Mouse (Mus musculus) embryo, embryonic 11 days (tissue): ENCODE data around the gene Acadvl.
A peak's percentile ranks its signal among the peaks of the same experiment; 100 is the strongest.

Experiments used
- DNase-seq: peaks from one replicate; pipeline ENCODE4 v3.0.0-alpha.2; 2015

Gene Acadvl

DNA sequence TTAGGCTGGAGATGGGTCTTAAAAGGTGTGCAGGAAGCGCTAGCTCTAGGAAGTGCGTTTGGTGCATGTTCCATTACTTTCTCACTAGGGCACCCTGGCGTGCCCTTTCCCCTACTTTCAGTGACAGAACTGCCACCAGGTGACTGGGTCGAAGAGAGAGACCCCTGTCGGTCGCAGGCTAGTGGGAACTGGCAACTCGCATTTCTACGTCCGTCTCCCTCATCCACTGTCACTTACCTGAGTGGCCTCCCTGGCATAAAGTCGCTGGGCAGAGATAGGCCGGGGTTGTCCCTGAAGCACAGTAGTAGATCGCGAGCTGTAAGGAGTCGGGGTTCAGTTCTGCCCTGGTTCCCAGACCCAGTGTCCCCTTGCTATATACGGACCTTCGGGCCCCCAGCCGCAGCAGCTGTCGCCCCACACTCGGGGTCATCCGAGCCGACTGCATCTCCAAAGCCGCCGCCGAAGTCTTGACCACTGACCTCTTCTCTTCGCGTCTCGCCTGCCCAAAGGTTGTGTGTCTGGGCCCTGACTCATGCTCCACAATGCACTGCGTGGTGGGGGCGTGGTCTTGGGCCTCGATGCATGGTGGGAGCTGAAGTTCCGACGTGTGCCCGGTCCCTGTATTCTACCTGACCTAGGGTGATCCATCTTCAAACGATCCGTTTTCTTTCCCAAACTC, at the start of gene Acadvl:
Gene Acadvl (minus strand): TSS at position 532 of the 679 bp plus-strand sequence.
- DNase-seq: peak; percentile 94

DNA sequence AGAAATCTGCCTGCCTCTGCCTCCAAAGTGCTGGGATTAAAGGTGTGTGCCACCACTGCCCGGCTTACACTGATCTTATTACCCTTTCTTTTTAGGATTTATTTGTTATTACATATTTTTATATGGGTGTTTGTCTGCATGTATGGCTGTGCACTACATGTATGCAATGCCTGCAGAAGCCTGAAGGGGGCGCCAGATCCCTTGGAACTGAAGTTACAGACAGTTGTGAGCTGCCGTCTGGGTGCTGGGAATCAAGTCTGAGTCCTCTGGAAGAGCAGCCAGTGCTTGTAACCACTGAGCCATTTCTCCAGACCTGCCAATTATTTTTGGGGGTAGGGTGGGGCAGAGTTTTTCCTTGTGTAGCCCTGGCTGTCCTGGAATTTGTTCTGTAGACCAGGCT, 47.8 kb upstream of the Acadvl start:
- DNase-seq: no peak

DNA sequence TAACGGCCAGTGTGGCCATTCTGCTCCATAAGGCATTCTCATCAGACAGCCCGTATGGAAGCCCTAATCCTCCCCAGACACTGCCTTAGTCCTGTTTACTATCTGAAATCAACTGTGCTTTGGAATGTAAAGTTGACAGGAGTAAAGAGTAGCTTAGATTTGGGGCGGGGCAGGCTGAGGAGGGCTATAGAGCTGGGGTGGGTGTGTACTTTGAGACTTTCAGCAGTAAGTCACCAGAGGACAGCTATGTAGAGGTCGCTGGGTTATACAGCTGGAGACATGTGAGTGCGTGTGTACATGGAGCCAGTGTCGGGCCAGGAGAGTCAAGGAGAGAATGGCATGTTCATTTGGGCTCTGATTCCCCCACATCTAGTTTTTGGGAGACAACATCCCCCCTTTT, 44.7 kb upstream of the Acadvl start:
- DNase-seq: no peak

DNA sequence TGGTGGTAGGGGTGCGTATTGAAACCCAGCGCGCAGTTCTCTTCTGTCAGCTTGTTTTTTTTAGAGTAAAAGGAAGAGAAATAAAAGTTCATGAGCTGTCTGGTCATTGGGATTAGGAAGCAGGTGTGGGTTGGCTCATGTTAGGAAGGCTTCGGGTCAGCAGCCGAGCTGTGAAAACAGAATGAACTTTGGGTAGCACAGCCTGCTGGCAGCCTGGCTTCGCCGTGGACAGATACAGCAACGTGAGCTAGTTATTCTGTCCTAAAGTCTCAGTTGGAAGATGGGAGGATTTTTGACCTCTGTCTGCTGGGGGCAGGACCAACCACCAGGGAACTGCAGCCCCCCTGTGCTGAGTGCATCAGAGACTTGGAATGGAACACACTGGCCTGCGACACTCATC, 42.6 kb upstream of the Acadvl start:
- DNase-seq: no peak

DNA sequence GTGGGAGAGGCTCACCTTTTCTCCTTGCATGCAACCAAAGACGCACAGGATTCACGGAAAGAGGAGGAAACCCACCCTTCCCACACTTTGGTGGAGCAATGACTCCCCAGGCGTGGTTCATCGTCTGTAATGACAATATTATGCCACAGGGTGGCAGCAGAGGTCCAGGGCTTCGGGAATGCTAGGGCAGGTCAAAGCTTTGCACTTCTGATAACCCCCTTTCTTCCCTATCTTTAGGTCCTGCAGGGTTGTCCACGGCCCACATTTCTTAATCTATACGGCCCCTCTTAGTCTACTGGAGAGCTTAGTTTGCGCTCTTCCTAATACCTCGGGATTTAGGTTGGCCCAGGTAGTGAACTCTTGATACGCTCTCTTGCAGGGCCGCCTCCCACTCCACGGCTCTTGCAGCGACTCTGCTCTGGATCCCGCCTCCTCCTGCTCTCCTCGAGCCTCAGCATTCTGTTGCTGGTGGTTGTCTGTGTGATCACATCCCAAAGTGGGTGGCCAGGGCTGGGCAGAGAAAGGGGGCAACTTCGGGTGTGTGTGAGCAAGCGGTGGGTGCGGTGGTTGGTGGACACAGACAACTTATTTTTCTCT, 40.5 kb upstream of the Acadvl start:
- peak; percentile 78 for DNase-seq

DNA sequence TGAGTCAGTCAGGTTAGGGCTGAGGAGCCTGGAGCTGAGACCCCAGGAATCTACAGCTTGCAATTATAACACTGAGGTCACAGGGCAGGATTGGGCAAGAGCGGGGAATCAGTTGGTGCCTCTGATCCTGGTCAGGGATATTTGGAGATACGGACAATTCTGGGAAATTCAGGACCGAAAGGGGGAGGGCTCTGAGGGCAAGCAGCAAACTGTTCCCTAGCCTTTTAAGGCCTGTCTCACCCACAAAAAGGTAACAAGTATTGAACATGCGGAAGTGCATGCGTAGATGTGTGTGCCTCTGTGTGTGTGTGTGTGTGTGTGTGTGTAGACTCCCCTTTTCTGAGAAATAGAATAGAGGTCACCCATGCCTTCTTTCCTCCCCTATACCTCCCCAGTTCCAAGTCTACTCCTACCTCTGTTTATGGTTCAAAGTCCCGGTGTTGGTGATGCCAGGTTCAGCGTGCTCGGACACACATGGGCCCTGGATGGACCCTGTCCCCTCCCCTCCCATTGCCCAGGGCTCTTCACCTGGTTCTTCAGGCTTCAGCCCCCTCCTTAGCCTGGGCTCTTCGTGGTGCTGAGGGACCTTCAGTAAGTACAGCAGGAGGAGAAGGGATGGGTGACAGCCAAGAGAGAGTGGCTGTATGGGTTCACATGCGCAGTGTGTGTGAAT, 38.8 kb upstream of the Acadvl start, which contains the start of gene Asgr1:
Gene Asgr1 (plus strand): TSS at position 188 of the 673 bp plus-strand sequence.
- DNase-seq: no peak

DNA sequence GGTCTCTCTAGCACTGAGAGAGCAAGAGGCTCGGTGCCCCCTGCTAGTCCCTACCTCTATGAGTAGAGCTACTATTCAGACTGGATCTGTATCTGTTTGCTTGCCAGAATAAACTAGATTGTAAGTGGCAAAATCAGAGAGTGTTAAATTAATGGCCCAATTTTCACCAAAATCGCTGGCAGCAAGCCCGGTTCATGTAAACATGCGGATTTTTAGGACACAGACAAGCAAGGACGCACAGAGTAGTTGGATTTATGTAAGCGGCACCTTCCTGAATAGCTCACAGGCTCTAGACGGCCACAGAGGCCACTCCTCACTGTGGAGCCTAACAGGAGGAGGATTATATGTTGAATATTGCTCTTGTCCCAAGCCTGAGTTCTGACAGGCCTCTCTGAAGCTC, 37.9 kb upstream of the Acadvl start:
- no peak for DNase-seq

DNA sequence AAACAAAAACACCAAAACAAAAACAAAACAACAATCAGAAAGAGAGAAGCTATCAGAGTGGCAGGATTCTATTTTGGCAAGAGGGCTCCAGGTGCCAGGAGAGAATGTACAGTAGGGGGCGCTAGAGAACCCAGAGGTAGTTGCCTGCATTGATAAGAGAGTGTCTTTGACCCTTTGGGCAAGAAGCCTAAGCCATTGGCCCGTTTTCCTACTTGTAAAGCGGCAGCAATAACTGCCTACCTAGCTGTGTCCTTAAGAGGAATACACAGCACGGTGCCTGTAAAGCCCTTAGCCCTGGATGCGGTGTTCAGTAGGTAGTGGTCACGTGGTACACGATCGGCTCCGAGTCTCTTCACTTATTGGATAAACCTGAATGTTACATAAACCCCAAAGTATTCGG, 34.6 kb upstream of the Acadvl start:
- no peak for DNase-seq

DNA sequence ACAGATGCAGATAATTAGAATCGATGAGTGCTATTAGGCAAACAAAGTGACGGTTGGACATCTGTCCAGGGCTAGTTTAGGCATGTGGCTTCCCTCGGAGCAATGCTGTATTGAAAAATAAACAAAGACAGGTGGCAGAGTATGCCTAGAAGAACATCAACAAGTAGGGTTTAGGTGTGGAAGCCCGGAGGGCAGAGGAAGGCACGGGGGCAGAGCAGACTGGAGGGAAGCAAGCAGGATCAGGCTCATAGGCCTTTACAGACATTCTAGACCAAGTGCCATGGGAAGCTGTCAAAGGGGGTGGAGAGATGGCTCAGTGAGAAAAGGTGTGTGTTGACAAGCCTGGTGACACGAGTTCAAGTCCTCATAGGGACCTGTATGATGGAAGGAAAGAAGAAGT, 34.2 kb upstream of the Acadvl start:
- DNase-seq: no peak

DNA sequence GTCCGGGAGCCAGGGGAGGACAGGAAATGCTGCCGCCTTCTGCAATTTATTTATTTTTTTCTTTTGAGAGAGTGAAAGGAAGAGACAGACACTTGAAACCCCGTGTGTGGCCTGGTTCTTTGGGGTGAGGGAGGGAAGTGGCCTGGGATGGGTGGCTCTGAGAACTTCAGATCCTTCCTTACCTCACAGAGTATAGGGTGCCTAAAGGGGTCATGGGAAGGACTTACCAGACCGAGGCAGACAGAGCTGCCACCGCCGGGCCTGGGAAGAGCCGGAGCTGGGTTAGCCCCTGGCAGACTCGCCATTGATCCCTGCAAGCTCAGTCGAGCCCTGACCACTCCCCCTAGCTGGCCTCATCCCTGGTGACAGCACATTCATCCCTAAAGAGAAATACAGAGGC, 30.2 kb upstream of the Acadvl start:
- peak; percentile 23 for DNase-seq

DNA sequence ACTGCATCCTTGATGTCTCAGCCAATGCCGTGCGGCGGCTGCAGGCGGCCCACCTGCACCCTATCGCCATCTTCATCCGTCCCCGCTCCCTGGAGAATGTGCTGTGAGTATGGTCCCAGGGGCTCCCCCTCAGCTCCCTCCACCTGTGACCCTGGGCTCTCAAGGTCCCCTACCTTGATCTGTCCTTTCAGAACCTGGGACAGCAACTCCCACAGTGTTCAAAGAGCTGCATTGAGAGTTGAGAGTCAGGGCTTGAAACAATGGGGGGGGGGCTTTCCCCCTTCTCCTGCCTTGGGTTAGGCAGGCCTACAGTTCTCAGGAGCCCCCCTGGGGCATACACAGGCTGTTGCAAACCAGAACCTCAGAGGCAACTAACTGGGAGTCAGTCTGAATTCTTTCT, 28.5 kb upstream of the Acadvl start:
- no peak for DNase-seq

DNA sequence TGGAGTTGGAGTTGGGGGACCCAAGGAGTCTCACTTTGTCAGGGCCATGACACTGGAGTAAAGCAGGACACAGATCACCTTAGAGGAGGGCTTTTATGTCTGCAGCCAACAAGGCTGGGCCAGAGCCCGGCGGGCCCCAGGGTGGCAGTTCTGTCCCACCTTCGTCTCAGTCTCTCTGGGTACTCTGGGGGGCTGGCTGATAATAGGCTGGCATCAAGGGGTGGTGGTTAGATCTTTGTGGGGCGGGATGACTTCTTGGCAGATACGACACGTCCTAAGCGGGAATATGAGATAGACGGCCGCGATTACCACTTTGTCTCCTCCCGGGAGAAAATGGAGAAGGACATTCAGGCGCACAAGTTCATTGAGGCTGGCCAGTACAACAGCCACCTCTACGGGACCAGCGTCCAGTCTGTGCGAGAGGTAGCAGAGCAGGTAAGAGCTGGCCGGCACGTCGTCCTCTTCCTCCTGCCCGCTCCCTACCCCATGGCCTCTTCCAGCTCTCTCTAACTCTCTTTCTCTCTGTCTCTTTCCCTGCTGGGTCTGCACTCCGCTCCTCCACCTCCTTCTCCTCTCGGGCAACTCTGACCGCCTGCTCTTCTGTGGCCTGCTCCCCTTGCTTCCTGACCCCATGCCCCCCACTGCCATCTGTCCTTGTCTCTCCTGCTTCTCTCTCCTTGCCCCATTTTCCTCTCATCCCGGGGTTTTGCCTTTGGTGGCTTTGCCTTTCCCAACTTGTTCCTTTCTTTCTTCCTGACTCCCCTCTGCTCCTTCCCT, 27.3 kb upstream of the Acadvl start:
- DNase-seq: no peak

DNA sequence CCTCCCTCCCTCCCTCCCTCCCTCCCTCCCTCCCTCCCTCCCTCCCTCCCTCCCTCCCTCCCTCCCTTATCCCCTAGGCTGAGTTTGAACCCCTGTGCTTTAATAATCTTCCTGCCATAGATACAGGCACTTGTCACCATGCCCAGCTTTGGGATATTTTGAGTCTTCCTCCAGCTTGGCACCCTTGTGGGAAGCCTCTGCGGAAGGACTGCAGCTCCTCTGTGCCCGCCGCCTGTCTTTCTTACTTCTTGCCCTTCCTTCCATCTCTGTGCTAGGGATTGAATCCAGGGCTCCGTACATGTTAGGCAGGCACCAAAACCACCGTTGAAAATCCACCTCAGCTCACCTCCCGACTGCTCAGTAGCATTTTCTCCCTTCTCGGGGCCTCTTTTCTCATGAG, 25.0 kb upstream of the Acadvl start:
- DNase-seq: no peak

DNA sequence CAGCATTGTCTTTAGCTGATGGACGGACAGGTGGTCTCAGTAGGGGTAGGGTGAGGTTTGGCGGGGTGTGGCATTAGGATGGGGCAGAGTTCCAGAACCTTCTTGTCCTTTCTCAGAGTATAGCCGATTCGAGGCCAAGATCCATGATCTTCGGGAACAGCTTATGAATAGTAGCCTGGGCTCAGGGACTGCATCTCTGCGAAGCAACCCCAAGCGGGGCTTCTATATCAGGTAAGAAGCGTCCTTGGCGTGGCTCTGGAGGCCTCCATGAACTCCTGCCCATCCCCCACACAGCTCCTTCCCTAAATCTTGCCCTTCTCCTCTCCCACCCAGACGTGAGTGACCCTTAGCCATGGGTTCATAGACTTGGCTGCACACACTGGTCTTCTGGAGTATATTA, 24.4 kb upstream of the Acadvl start:
- DNase-seq: no peak

DNA sequence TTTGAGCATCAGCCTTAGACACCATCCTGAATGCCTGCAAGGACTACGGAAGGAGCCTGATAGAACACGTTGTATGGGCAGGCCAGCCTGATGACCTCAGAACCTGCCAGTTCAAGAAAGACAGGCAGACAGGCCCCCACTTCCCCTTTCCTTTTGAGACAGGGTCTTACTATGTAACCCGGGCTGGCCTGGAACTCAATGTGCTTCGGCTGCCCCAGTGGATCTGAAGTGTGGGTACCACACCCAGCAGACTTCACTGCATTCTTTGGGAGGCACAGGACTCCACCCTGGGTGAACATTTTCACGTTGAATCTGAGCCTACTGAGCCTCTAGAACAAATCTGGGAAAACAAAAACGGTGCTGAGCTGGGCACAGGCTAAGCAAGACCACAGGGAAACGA, 23.0 kb upstream of the Acadvl start:
- DNase-seq: no peak

DNA sequence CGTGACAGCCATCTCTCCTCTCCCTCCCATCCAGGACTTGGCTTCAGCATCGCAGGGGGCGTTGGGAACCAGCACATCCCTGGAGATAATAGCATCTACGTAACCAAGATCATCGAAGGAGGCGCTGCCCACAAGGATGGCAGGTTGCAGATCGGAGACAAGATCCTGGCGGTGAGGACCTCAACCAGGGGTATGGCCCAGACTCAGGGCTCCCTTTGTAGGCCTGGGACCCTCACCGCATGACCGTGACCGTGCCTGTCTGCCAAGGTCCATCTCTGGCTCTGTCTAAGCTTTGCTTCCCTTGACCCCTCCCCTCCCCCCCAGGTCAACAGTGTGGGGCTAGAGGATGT, 16.1 kb upstream of the Acadvl start:
- no peak for DNase-seq

DNA sequence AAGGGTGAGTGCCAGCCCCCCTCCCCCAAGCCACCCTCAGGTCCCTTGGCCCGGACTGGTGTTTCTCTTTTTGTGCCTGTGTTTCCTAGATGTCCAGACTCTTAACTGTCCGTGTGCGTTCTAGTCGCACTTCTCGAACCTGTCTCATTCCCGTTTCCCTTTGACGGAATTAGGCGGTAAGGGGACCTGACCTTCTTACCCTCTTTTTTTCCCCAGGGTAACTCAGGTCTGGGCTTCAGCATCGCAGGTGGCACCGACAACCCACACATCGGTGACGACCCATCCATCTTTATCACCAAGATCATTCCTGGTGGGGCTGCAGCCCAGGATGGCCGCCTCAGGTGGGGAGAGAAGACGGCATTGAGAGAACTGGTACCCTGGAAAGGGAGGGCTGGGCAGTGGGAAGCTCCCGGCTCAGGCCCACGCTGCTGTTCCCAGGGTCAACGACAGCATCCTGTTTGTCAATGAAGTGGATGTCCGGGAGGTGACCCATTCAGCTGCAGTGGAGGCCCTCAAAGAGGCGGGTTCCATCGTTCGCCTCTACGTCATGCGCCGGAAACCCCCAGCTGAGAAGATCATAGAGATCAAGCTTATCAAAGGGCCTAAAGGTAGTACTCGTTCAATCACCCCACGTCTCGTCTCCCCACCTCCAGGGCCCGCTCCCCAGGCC, 15.6 kb upstream of the Acadvl start:
- no peak for DNase-seq

DNA sequence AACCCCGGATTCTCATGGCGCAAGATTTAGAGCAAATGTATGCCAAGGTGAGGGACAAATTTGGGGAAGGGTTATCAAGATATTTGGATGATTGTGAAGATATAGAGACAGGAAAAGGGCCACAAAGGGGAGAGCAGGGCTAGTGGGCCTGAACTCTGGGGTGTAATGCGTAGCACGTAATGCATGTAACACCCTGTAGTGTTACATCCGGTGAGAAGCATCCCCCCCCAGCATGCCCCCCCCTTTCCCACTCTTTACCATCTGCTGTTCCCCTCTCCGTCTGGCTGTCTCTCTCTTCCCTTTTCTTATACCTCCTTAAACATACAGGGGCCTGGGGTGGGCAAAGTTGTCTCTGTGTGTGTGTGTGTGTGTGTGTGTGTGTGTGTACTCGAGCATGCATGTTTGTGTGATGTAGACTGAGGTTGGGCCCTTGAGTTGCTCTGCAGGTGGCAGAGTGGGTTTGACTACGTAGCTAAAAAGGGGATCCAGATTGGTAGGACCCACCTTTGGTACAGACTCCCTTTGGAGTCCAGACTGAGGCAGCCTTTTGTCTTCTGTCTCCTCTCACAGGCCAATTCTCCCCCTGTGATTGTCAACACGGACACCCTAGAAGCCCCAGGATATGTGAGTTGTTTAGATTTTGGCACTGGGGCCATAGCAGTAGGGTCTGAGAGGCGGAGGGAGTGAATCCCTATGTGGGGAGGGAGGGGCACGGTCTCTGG, 14.8 kb upstream of the Acadvl start:
- no peak for DNase-seq

DNA sequence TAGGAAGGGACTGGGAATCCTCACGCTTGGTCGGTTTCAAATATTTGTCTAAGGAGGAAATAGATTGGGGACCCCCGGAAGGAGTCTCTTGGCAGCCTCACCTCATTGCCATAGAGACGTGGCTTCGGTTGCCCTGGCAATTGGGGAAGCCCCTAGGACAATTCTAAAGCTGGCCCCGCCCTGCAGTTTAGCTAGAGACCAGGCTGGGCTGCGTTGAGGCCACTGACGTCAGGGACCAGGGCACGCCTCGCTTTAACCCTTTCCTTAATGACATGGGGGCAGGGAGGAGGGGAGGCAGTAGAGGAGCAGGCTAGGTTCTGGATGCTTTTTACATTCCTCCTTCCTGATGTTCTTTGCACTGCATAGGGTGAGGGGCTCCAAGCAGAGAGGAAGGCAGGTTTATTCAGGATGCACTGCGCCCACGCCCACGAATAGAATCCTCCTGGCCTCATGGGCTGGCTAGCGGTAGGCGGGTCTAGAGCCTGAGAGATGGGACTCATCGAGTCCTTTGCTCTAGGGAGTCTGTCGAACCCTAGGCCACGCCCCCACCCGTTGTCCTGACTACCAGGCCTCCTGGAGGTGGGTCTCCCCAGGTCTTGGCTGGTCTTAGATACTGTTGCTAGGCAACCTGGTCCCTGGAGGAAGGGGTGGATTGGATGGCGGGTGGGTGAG, 14.1 kb upstream of the Acadvl start:
- peak; percentile 98 for DNase-seq

DNA sequence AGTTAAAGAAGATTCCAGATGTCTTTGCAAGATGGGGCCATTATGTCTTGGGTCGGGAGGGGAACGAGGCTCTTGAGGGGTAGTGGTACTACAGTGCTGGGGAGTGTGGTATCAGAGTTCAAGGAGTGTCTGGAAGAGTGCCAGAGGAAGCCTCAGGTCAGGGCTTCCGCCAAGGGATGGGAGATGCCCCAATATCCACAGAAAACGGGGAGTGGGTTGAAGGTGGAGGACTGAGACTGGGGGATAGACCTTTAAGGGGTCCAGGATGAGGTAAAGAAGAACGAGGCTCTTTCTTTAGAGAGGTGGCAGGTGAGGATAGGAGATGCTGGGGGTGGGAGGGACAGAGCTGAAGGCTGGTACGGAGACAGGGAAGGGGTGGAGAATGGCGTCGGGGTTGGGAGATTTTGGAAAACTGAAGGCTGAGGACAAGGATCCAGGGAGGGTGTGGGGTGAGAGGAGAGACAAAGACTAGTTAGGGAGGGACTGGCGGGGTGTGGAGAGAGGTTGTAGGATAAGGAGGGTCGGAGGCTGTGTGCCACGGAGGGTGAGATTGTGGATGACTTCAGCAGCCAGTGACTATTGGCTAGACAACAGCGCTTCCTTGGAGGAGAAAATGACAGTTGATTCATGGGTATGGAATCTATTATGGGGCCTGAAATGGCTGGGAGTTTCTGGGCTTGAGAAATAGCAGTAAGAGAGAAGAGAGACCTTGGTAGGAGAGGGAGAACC, 13.4 kb upstream of the Acadvl start:
- DNase-seq: no peak

DNA sequence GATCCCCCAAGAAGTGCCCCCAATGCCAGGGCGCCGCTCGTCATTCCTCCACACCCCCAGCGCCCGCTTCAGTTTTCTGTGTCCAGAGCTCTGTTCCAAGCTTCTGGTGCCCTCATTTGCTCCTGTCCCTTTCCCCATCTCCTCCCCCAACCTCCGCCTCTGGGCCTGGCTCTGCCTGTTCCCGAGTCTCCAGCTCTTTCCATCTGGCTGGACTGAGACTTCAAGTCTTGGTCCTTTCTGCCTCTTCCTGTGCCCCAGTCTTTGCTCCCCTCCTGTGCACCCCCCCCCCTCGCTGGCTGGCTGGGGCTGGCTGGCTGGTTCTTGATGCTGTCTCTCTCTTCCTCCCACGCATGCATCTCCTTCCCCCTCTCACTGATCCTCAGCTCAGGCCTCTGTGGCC, 12.2 kb upstream of the Acadvl start:
- no peak for DNase-seq
